Mouse (Mus musculus) lung, postnatal 4 days (tissue): ENCODE results near the gene Timm17a.

Source experiments
- DNase-seq, 2 experiments: peaks; one replicate each; pipeline ENCODE4 v3.0.0; 2021

Gene Timm17a

GRCm38 (mm10) chr1:135271371-135271770 lies 42.2 kb downstream of the Timm17a start:
- no peak for DNase-seq

GRCm38 (mm10) chr1:135267663-135268446 lies 45.7 kb downstream of the Timm17a start:
- DNase-seq: no peak

- DNase-seq: no peak
Observed at GRCm38 (mm10) chr1:135265834-135266233, 47.7 kb downstream of the Timm17a start.

- no peak for DNase-seq
Observed at GRCm38 (mm10) chr1:135263316-135263715, 50.3 kb downstream of the Timm17a start.

GRCm38 (mm10) chr1:135262329-135262728 lies 51.2 kb downstream of the Timm17a start:
- no peak for DNase-seq

GRCm38 (mm10) chr1:135260931-135261330 lies 52.6 kb downstream of the Timm17a start:
- peak; percentile 64 to 73 for DNase-seq

GRCm38 (mm10) chr1:135259128-135259436 lies 54.5 kb downstream of the Timm17a start:
- DNase-seq: peak; percentile 66 to 85

GRCm38 (mm10) chr1:135258380-135259127 lies 55.0 kb downstream of the Timm17a start, which contains the start of gene Elf3:
TSS of gene Elf3 (minus strand) at chr1:135258568.
- peak; percentile 82 to 91 for DNase-seq

GRCm38 (mm10) chr1:135256299-135256698 lies 57.3 kb downstream of the Timm17a start:
- peak; percentile 71 to 80 for DNase-seq

GRCm38 (mm10) chr1:135252854-135253253 lies 60.7 kb downstream of the Timm17a start:
- peak in 1 of 2 experiments; percentile 49 for DNase-seq

- DNase-seq: no peak
Observed at GRCm38 (mm10) chr1:135251405-135251804, 62.2 kb downstream of the Timm17a start.

GRCm38 (mm10) chr1:135250706-135251105 lies 62.9 kb downstream of the Timm17a start:
- no peak for DNase-seq

GRCm38 (mm10) chr1:135248434-135248850 lies 65.1 kb downstream of the Timm17a start:
- DNase-seq: peak; percentile 85 to 90
